Mouse (Mus musculus): ENCODE results near the gene Rorc. TPM values are rescaled to one million over a fixed set of nuclear protein-coding genes. Genes with fewer than 3 reads are reported as not detected.

Gene Rorc
- polyA plus RNA-seq, 1 experiment from 2014 or later = 2.3 TPM

DNA sequence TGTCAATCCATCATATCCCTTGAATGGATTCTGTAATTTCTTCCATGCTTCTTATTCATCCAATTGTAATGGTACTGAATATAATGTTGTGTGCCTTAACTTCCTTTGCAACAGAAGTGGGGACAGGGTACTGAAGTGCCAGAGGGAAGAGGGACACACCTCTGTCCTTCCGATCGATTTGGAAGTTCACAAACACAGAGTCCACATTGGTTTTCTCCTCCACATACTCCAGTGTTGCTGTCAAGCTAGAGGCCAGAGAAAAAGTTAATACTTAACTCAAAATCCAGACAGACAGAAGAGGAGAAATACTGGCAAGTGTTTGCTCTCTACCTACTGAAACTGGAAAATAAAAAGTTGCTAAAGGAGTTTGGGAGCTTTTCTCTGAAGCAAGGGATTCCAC lies 61.7 kb downstream of the Rorc start:
- no peak overlapping the region for H3K4me3 ChIP-seq
- WGBS = 95% methylated on average over 2 of the region's 2 CpGs
- ATAC-seq (ENCODE audit: insufficient number of reproducible peaks, insufficient read depth, low FRiP score, low TSS enrichment, low read depth) = no peak
- no peak overlapping the region for H3K4me2 ChIP-seq
- no peaks in the 10 kb centered on the region for H3K9me3 ChIP-seq
- H3K27me3 ChIP-seq = no peaks in the 10 kb centered on the region
- no peak overlapping the region for H3K27ac ChIP-seq
- no peaks in the 10 kb centered on the region for H3K4me1 ChIP-seq
- no peak overlapping the region for H3K9ac ChIP-seq
- H3K36me3 ChIP-seq = no peaks in the 10 kb centered on the region

- no peak for ATAC-seq (ENCODE audit: insufficient number of reproducible peaks, insufficient read depth, low FRiP score, low TSS enrichment, low read depth)
- Histone ChIP-seq H3K27ac (no peak overlapping the region), H3K4me1 (no peaks in the 10 kb centered on the region), H3K4me3 (no peak overlapping the region), H3K4me2 (no peak overlapping the region), H3K9me3 (no peaks in the 10 kb centered on the region), H3K27me3 (0 out of 2 replicates have a peak, but pooled peaks cover 6% of the 10 kb centered on the region), H3K9ac (no peak overlapping the region), H3K36me3 (no peaks in the 10 kb centered on the region)
- 83% methylated on average over 9 of the region's 9 CpGs for WGBS
Observed at GRCm38 (mm10) chr3:94436420-94436819, 63.8 kb downstream of the Rorc start.

DNA sequence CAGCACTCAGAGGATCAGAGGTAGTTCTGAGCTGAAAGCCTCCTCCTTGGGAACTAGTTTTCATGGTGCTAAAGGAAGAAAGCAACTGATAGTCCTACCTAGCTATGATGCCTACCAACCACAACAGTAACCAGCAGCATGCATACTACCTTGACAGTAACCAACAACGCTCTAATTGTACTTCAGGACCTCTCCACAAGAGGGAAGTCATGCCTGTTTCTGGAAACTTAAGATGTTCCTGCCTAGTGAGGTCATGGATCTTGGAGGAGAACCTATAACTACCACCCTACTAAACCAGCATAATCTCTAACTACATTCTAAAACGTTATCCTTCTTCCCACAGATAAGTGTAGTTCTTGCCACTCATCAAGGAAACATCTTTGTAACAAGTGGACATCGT lies 68.6 kb downstream of the Rorc start:
- 0 out of 2 replicates have a peak, but pooled peaks cover 6% of the 10 kb centered on the region for H3K27me3 ChIP-seq
- no peak overlapping the region for H3K27ac ChIP-seq
- 42% methylated on average over 3 of the region's 3 CpGs for WGBS
- H3K4me1 ChIP-seq = peaks cover 12% of the 10 kb centered on the region
- ATAC-seq (ENCODE audit: insufficient number of reproducible peaks, insufficient read depth, low FRiP score, low TSS enrichment, low read depth) = no peak
- H3K9ac ChIP-seq = no peak overlapping the region
- H3K9me3 ChIP-seq = no peaks in the 10 kb centered on the region
- no peak overlapping the region for H3K4me2 ChIP-seq
- no peak overlapping the region for H3K4me3 ChIP-seq
- peaks cover 15% of the 10 kb centered on the region for H3K36me3 ChIP-seq

GRCm38 (mm10) chr3:94442951-94443596 lies 70.5 kb downstream of the Rorc start, which contains the start of gene Mrpl9:
Mrpl9 (plus strand) TSS chr3:94443318.
- under 1% methylated on average over 39 of the region's 39 CpGs for WGBS
- peak within 1 kb of the TSS; percentile 87 for H3K9ac ChIP-seq
- H3K4me1 ChIP-seq = peaks cover 12% of the 10 kb centered on the region
- H3K27ac ChIP-seq = peak within 1 kb of the TSS; percentile 22; the same call in 1 of the 2 replicates
- peak within 1 kb of the TSS; percentile 84 for H3K4me2 ChIP-seq
- ATAC-seq (ENCODE audit: insufficient number of reproducible peaks, insufficient read depth, low FRiP score, low TSS enrichment, low read depth) = peak; percentile 94
- H3K4me3 ChIP-seq = peak within 1 kb of the TSS; percentile 79
- H3K36me3 ChIP-seq = peaks cover 34% of the 10 kb centered on the region
- H3K27me3 ChIP-seq = 0 out of 2 replicates have a peak, but pooled peaks cover 6% of the 10 kb centered on the region
- no peaks in the 10 kb centered on the region for H3K9me3 ChIP-seq

- ATAC-seq (ENCODE audit: insufficient number of reproducible peaks, insufficient read depth, low FRiP score, low TSS enrichment, low read depth) = no peak
- WGBS = under 1% methylated on average over 24 of the region's 24 CpGs
- H3K4me3 ChIP-seq = peak within 1 kb of the TSS; percentile 79
- 0 out of 2 replicates have a peak, but pooled peaks cover 6% of the 10 kb centered on the region for H3K27me3 ChIP-seq
- peak within 1 kb of the TSS; percentile 22; the same call in 1 of the 2 replicates for H3K27ac ChIP-seq
- no peaks in the 10 kb centered on the region for H3K9me3 ChIP-seq
- H3K9ac ChIP-seq = peak within 1 kb of the TSS; percentile 87
- H3K4me2 ChIP-seq = peak within 1 kb of the TSS; percentile 84
- peaks cover 39% of the 10 kb centered on the region for H3K36me3 ChIP-seq
- H3K4me1 ChIP-seq = peaks cover 12% of the 10 kb centered on the region
Observed at GRCm38 (mm10) chr3:94443597-94443964, 71.0 kb downstream of the Rorc start, which contains the start of gene Oaz3. Oaz3 (minus strand) TSS chr3:94443915.

Other genes with a start within 250 kb of the Rorc start
- not detected in 2 replicates for gene Gm10696, start 194.6 kb upstream of the Rorc start, polyA plus RNA-seq (2015; fragmentation: Nextera tagmentation; extraction: Ambion mirVana)
- gene Gm5286, start 176.1 kb upstream of the Rorc start, polyA plus RNA-seq (2015; fragmentation: Nextera tagmentation; extraction: Ambion mirVana) = not detected in 2 replicates
- not detected in 2 replicates for gene Gm4778, start 108.8 kb upstream of the Rorc start, polyA plus RNA-seq (2015; fragmentation: Nextera tagmentation; extraction: Ambion mirVana)
- gene Them4, start 62.7 kb upstream of the Rorc start, polyA plus RNA-seq (2015; fragmentation: Nextera tagmentation; extraction: Ambion mirVana) = 12.2 and 12.3 TPM in 2 replicates
- gene Them5, start 30.7 kb upstream of the Rorc start, polyA plus RNA-seq (2015; fragmentation: Nextera tagmentation; extraction: Ambion mirVana) = 5.2 and 9.2 TPM in 2 replicates
- gene C2cd4d, start 10.4 kb upstream of the Rorc start, polyA plus RNA-seq (2015; fragmentation: Nextera tagmentation; extraction: Ambion mirVana) = 2.3 and 3.5 TPM in 2 replicates
- 0.13 and 0.28 TPM in 2 replicates for gene Lingo4, start 25.7 kb downstream of the Rorc start, polyA plus RNA-seq (2015; fragmentation: Nextera tagmentation; extraction: Ambion mirVana)
- gene Tdrkh, start 40.5 kb downstream of the Rorc start, polyA plus RNA-seq (2015; fragmentation: Nextera tagmentation; extraction: Ambion mirVana) = 9.0 TPM in 2 replicates
- 64.4 and 68.9 TPM in 2 replicates for gene Mrpl9, start 70.5 kb downstream of the Rorc start, polyA plus RNA-seq (2015; fragmentation: Nextera tagmentation; extraction: Ambion mirVana)
- 1.0 TPM in 1 of 2 replicates, not detected in the other for gene Oaz3, start 71.1 kb downstream of the Rorc start, polyA plus RNA-seq (2015; fragmentation: Nextera tagmentation; extraction: Ambion mirVana)
- gene Celf3, start 105.5 kb downstream of the Rorc start, polyA plus RNA-seq (2015; fragmentation: Nextera tagmentation; extraction: Ambion mirVana) = 6.9 and 9.8 TPM in 2 replicates
- 1.2 and 1.5 TPM in 2 replicates for gene Riiad1, start 107.5 kb downstream of the Rorc start, polyA plus RNA-seq (2015; fragmentation: Nextera tagmentation; extraction: Ambion mirVana)
- 53.5 and 60.0 TPM in 2 replicates for gene Snx27, start 209.9 kb downstream of the Rorc start, polyA plus RNA-seq (2015; fragmentation: Nextera tagmentation; extraction: Ambion mirVana)